Mouse (Mus musculus) heart, postnatal 0 days (tissue): ENCODE data around the gene Olfr229.
"Not testable (repeated sequence)": the region's sequence is repeated elsewhere in the genome, so short reads cannot be mapped to it uniquely, and the experiment has no call there.

Experiments
- CTCF ChIP-seq: IDR thresholded peaks from 2 replicates; pipeline ENCODE4 v1.5.1; 2016; ENCODE audit warnings: antibody characterized with exemption, control low read depth, low read depth
- EP300 ChIP-seq: IDR thresholded peaks from 2 replicates; pipeline ENCODE4 v1.6.1; 2016; ENCODE audit warnings: antibody characterized with exemption, low read depth

DNA sequence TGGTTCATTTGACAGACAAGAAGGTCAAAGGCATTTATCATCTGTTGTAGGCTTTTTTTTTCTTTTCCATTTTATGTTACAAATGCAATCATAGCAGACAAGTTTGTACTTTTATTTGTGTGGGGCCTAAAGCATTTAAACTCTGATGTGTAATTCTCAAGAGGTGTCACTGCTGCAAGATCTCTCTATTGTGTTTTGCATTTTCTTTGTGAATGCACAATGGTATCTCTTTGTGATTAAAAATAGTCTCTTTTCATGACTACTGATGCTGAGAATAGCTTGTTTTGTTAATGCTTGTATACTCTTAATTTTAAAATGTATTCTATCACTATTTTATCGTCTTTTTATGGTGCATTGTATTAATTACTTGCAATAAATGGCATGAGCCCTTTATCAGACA is 21.7 kb downstream of the Olfr229 start:
- TF ChIP-seq CTCF, EP300: not testable (repeated sequence)
